Mouse (Mus musculus) erythroblast, embryonic 14.5 days (primary cell): ENCODE data around the gene Tlr9.

Experiments used
- GATA1 ChIP-seq: IDR thresholded peaks from 2 replicates; pipeline ENCODE4 v1.6.1; 2012; ENCODE audit warnings: low read length, inconsistent platforms, mixed read lengths
- TAL1 ChIP-seq: IDR thresholded peaks from 3 replicates; pipeline ENCODE4 v1.6.1; 2012; ENCODE audit warnings: low read length, inconsistent platforms, mixed read lengths

GRCm38 (mm10) chr9:106201895-106202294 lies 20.5 kb upstream of the Tlr9 start:
- TF ChIP-seq GATA1 (no peak), TAL1 (no peak)
